Mouse (Mus musculus) limb, embryonic 10.5 days (tissue): ENCODE data around the gene Gsdma. TPM values are rescaled to one million over a fixed set of nuclear protein-coding genes. Genes with fewer than 3 reads are reported as not detected.
A peak's percentile ranks its signal among the peaks of the same experiment; 100 is the strongest.
"Not testable (repeated sequence)": the region's sequence is repeated elsewhere in the genome, so short reads cannot be mapped to it uniquely, and the experiment has no call there.

ENCODE experiments used
- DNase-seq: peaks from one replicate; pipeline ENCODE4 v3.0.0-alpha.2; 2017; ENCODE audit warnings: low spot score
- H3K27ac ChIP-seq: fragments of 300-500 bp; sonication (generic); 2 replicates; pipeline ENCODE4 v1.5.1; 2016; ENCODE audit warnings: mild to moderate bottlenecking
- H3K27me3 ChIP-seq: fragments of 300-500 bp; sonication (generic); 2 replicates; pipeline ENCODE4 v1.6.1; 2016; ENCODE audit warnings: low read depth, mild to moderate bottlenecking; ENCODE audit not compliant: poor library complexity, severe bottlenecking
- H3K36me3 ChIP-seq: fragments of 300-500 bp; sonication (generic); 2 replicates; pipeline ENCODE4 v1.6.1; 2016; ENCODE audit warnings: mild to moderate bottlenecking, moderate library complexity
- H3K4me1 ChIP-seq: fragments of 300-500 bp; sonication (generic); 2 replicates; pipeline ENCODE4 v1.6.1; 2016
- H3K4me3 ChIP-seq: fragments of 300-500 bp; sonication (generic); 2 replicates; pipeline ENCODE4 v1.5.1; 2016; ENCODE audit warnings: mild to moderate bottlenecking, moderate library complexity
- H3K9me3 ChIP-seq: fragments of 300-500 bp; sonication (generic); replicated peaks from 2 replicates; pipeline ENCODE4 v1.6.1; 2016; ENCODE audit warnings: mild to moderate bottlenecking
- WGBS: fragments of 180-500 bp; shearing (Covaris S2); methylation state at CpG from one replicate; pipeline ENCODE4 v1.1.7; 2016; 5-methylcytosine and 5-hydroxymethylcytosine counted together
- polyA plus RNA-seq: library from polyadenylated mRNA; unstranded; fragments of >200 nt; fragmentation: Nextera tagmentation; extraction: Ambion mirVana; gene quantifications from 2 replicates; pipeline ENCODE4 v1.2.1, GENCODE M21; 2016

Gene Gsdma
- polyA plus RNA-seq = 0.05 TPM in 1 of 2 replicates, not detected in the other

GRCm38 (mm10) chr11:98664091-98664490 is at the start of gene Gsdma:
Gene Gsdma (plus strand): TSS chr11:98664351.
- peaks cover 48% of the 10 kb centered on the region for H3K27me3 ChIP-seq
- H3K36me3 ChIP-seq = no peaks in the 10 kb centered on the region
- no peaks in the 10 kb centered on the region for H3K9me3 ChIP-seq
- WGBS = 27% methylated on average over 4 of the region's 4 CpGs
- H3K4me1 ChIP-seq = no peaks in the 10 kb centered on the region
- H3K27ac ChIP-seq = no peak within 1 kb of the TSS
- DNase-seq = no peak
- H3K4me3 ChIP-seq = no peak within 1 kb of the TSS

GRCm38 (mm10) chr11:98620791-98621190 is 43.4 kb upstream of the Gsdma start:
- no peaks in the 10 kb centered on the region for H3K4me1 ChIP-seq
- no peaks in the 10 kb centered on the region for H3K36me3 ChIP-seq
- H3K4me3 ChIP-seq = no peak overlapping the region
- H3K27ac ChIP-seq = no peak overlapping the region
- WGBS = 96% methylated on average over 13 of the region's 13 CpGs
- H3K9me3 ChIP-seq = no peaks in the 10 kb centered on the region
- H3K27me3 ChIP-seq = no peaks in the 10 kb centered on the region
- DNase-seq = no peak

- not testable (repeated sequence) for H3K9me3 ChIP-seq, H3K27me3 ChIP-seq, H3K36me3 ChIP-seq, H3K4me3 ChIP-seq, H3K4me1 ChIP-seq, DNase-seq, H3K27ac ChIP-seq
- 81% methylated on average over 6 of the region's 6 CpGs for WGBS
Measured at GRCm38 (mm10) chr11:98623981-98624380, 40.2 kb upstream of the Gsdma start.

- H3K27me3 ChIP-seq, H3K4me3 ChIP-seq: not testable (repeated sequence)
Measured at GRCm38 (mm10) chr11:98624381-98624780, 39.8 kb upstream of the Gsdma start.

GRCm38 (mm10) chr11:98625611-98626410 is 38.3 kb upstream of the Gsdma start, which contains the start of the genes Gm12355 and Gsdma3:
Gene Gm12355 (minus strand): TSS chr11:98625661.
Gene Gsdma3 (plus strand): TSS chr11:98626360.
- H3K4me1 ChIP-seq = no peaks in the 10 kb centered on the region
- no peak within 1 kb of the TSS for H3K27ac ChIP-seq
- 90% methylated on average over 10 of the region's 10 CpGs for WGBS
- H3K9me3 ChIP-seq = no peaks in the 10 kb centered on the region
- no peak for DNase-seq
- no peaks in the 10 kb centered on the region for H3K36me3 ChIP-seq
- H3K27me3 ChIP-seq = 0 out of 2 replicates have a peak, but pooled peaks cover 3% of the 10 kb centered on the region
- H3K4me3 ChIP-seq = no peak within 1 kb of the TSS

More at GRCm38 (mm10) chr11:98624381-98624780, 39.8 kb upstream of the Gsdma start:
- H3K36me3 ChIP-seq, H3K4me1 ChIP-seq, DNase-seq, H3K27ac ChIP-seq, H3K9me3 ChIP-seq: not testable (repeated sequence)
- WGBS = 98% methylated on average over 2 of the region's 2 CpGs

- 0 out of 2 replicates have a peak, but pooled peaks cover 5% of the 10 kb centered on the region for H3K27me3 ChIP-seq
- 95% methylated on average over 3 of the region's 3 CpGs for WGBS
- H3K4me3 ChIP-seq = no peak overlapping the region
- no peak overlapping the region for H3K27ac ChIP-seq
- H3K4me1 ChIP-seq = no peaks in the 10 kb centered on the region
- no peak for DNase-seq
- no peaks in the 10 kb centered on the region for H3K36me3 ChIP-seq
- H3K9me3 ChIP-seq = no peaks in the 10 kb centered on the region
Measured at GRCm38 (mm10) chr11:98628706-98629105, 35.4 kb upstream of the Gsdma start.

GRCm38 (mm10) chr11:98630646-98631045 is 33.5 kb upstream of the Gsdma start:
- H3K27ac ChIP-seq = no peak overlapping the region
- H3K4me3 ChIP-seq = no peak overlapping the region
- H3K36me3 ChIP-seq = no peaks in the 10 kb centered on the region
- WGBS = 89% methylated on average over 5 of the region's 5 CpGs
- DNase-seq = no peak
- H3K27me3 ChIP-seq = 0 out of 2 replicates have a peak, but pooled peaks cover 5% of the 10 kb centered on the region
- H3K9me3 ChIP-seq = no peaks in the 10 kb centered on the region
- H3K4me1 ChIP-seq = no peaks in the 10 kb centered on the region

- not testable (repeated sequence) for H3K36me3 ChIP-seq, H3K4me3 ChIP-seq, H3K27ac ChIP-seq, H3K27me3 ChIP-seq, H3K9me3 ChIP-seq, H3K4me1 ChIP-seq
- whole genome bisulfite sequencing = 36% methylated on average over 10 of the region's 10 CpGs
- DNase-seq = peak; percentile 37
Measured at GRCm38 (mm10) chr11:98635312-98635970, 28.7 kb upstream of the Gsdma start.

GRCm38 (mm10) chr11:98637501-98637900 is 26.6 kb upstream of the Gsdma start:
- WGBS = 89% methylated on average over 1 of the region's 1 CpGs
- H3K4me3 ChIP-seq = no peak overlapping the region
- H3K27ac ChIP-seq = no peak overlapping the region
- no peaks in the 10 kb centered on the region for H3K27me3 ChIP-seq
- no peaks in the 10 kb centered on the region for H3K9me3 ChIP-seq
- H3K4me1 ChIP-seq = no peaks in the 10 kb centered on the region
- no peak for DNase-seq
- no peaks in the 10 kb centered on the region for H3K36me3 ChIP-seq

GRCm38 (mm10) chr11:98640091-98640490 is 24.1 kb upstream of the Gsdma start:
- Histone ChIP-seq H3K4me1 (no peaks in the 10 kb centered on the region), H3K27me3 (no peaks in the 10 kb centered on the region), H3K27ac (no peak overlapping the region), H3K36me3 (no peaks in the 10 kb centered on the region), H3K9me3 (no peaks in the 10 kb centered on the region), H3K4me3 (no peak overlapping the region)
- 70% methylated on average over 5 of the region's 5 CpGs for whole genome bisulfite sequencing
- DNase-seq = no peak

GRCm38 (mm10) chr11:98644757-98645156 is 19.4 kb upstream of the Gsdma start:
- Histone ChIP-seq H3K36me3 (no peaks in the 10 kb centered on the region), H3K27me3 (no peaks in the 10 kb centered on the region; the same call in 1 of the 2 replicates), H3K4me3 (no peak overlapping the region), H3K4me1 (no peaks in the 10 kb centered on the region), H3K27ac (no peak overlapping the region), H3K9me3 (no peaks in the 10 kb centered on the region)
- 84% methylated on average over 3 of the region's 3 CpGs for WGBS
- no peak for DNase-seq

GRCm38 (mm10) chr11:98645946-98646345 is 18.2 kb upstream of the Gsdma start:
- DNase-seq = no peak
- Histone ChIP-seq H3K4me3 (no peak overlapping the region), H3K27ac (no peak overlapping the region), H3K27me3 (peaks cover 6% of the 10 kb centered on the region; the same call in 1 of the 2 replicates), H3K9me3 (no peaks in the 10 kb centered on the region), H3K4me1 (no peaks in the 10 kb centered on the region), H3K36me3 (no peaks in the 10 kb centered on the region)
- WGBS = 84% methylated on average over 2 of the region's 2 CpGs

GRCm38 (mm10) chr11:98646459-98646858 is 17.7 kb upstream of the Gsdma start, which contains the start of gene Gsdma2:
Gene Gsdma2 (plus strand): TSS chr11:98646759.
- H3K4me1 ChIP-seq = no peaks in the 10 kb centered on the region
- no peaks in the 10 kb centered on the region for H3K36me3 ChIP-seq
- peaks cover 6% of the 10 kb centered on the region; the same call in 1 of the 2 replicates for H3K27me3 ChIP-seq
- 74% methylated on average over 2 of the region's 2 CpGs for WGBS
- no peak within 1 kb of the TSS for H3K27ac ChIP-seq
- no peak for DNase-seq
- H3K9me3 ChIP-seq = no peaks in the 10 kb centered on the region
- no peak within 1 kb of the TSS for H3K4me3 ChIP-seq
